ENCODE assay signal across 9 mouse cellular contexts in the genomic region with DNA sequence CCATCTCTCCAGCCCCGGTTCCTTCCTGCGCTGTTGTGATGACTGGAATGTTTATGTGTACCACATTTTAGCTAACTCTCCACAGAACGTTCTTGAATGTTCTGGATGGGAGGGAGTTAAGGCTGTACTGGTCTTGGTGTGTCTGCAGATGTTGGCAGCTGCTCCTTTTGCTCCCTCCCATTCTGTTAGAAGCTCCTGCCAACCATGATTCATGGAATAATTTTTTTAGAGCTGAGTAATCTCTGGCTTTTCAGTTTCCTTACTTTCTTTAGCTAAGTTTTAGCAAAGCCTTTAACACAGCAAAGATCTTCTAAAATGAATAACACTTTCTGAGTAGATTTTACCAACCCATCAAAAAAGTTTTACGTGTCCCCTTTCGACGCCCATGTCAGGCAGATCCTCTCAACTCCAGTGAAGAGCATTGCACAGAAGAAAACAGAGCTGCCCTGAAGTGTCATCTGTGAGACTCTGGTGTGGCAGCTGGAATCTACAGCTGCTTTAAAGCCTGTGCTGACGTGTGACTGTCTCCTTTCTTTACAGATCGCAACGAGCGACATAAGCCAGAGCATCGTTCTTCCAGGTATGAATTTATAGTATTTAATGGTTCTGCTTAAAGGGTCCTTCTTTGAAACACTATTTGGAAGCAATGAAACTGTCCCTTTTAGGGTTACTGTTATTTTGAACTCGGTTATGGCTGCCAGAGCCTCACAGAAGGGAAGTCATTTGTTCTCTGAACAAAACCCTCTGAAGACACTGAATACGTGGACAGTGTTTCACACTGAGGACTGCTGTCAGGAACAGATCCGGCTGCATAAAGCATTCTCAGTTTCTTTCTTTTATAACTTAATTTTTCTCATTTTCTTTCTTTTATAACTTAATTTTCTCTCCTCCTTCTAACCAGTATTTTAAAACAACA. TPM values are rescaled to one million over a fixed set of nuclear protein-coding genes. Genes with fewer than 3 reads are reported as not detected.
A peak's percentile ranks its signal among the peaks of the same experiment; 100 is the strongest.
DNase-seq lines count a peak whose midpoint lies in the region; ATAC-seq and TF ChIP-seq lines count a peak whose summit lies in the region.
"Had no signal": no experiment of that assay in that cellular context is flagged by ENCODE, and none has a peak within 500 bp of the region (broad histone marks: within the 10 kb centered on the region; RNA-seq: fewer than 3 reads in every experiment).

No protein-coding gene starts in this region.

- no peak for DNase-seq in neural tube, embryonic 10.5 days (ENCODE audit: extremely low spot score, low spot score)
- peak; percentile 22 for DNase-seq in gastrocnemius, postnatal 10 days
- no peak for DNase-seq in natural killer cell, adult 2 months (ENCODE audit: low spot score in 2 of 2)
- no peak for DNase-seq in cerebellum, adult 8-10 months

- H3K27me3 ChIP-seq in neural tube, embryonic 15.5 days (replicated peaks): no peaks in the 10 kb centered on the region
- H3K27me3 ChIP-seq in intestine, postnatal 0 days (replicated peaks; ENCODE audit: control insufficient read depth, insufficient read depth, low read length): no peaks in the 10 kb centered on the region
- H3K27me3 ChIP-seq in stomach, embryonic 14.5 days (ENCODE audit: control insufficient read depth, insufficient read depth, low read length): no peaks in the 10 kb centered on the region
- H3K27me3 ChIP-seq in midbrain, embryonic 15.5 days (replicated peaks): no peaks in the 10 kb centered on the region

- H3K9me3 ChIP-seq in neural tube, embryonic 15.5 days (replicated peaks): no peaks in the 10 kb centered on the region
- H3K9me3 ChIP-seq in intestine, postnatal 0 days (ENCODE audit: control insufficient read depth): no peaks in the 10 kb centered on the region
- 0 out of 2 replicates have a peak, but pooled peaks cover 3% of the 10 kb centered on the region for H3K9me3 ChIP-seq in stomach, embryonic 14.5 days (ENCODE audit: control insufficient read depth, low read depth, low read length)
- no peaks in the 10 kb centered on the region for H3K9me3 ChIP-seq in midbrain, embryonic 15.5 days

- H3K4me3 ChIP-seq in neural tube, embryonic 15.5 days (replicated peaks): no peak overlapping the region
- H3K4me3 ChIP-seq in intestine, postnatal 0 days (ENCODE audit: low read depth, low read length): peak overlapping the region; percentile 9
- H3K4me3 ChIP-seq in stomach, embryonic 14.5 days (ENCODE audit: low read depth, low read length): no peak overlapping the region; the same call in 1 of the 2 replicates
- H3K4me3 ChIP-seq in midbrain, embryonic 15.5 days: no peak overlapping the region

- 0 out of 2 replicates have a peak overlapping the region, but pooled peaks have one; percentile 12 for H3K9ac ChIP-seq in neural tube, embryonic 15.5 days (replicated peaks)
- H3K9ac ChIP-seq in intestine, postnatal 0 days (ENCODE audit: low read depth, low read length): no peak overlapping the region
- H3K9ac ChIP-seq in stomach, embryonic 14.5 days (replicated peaks; ENCODE audit: low read depth, low read length): no peak overlapping the region
- H3K9ac ChIP-seq in midbrain, embryonic 15.5 days: no peak overlapping the region
- H3K9ac ChIP-seq: liver, embryonic 14.5 days had no signal

- H3K4me2 ChIP-seq in neural tube, embryonic 15.5 days: no peak overlapping the region
- H3K4me2 ChIP-seq in intestine, postnatal 0 days (replicated peaks; ENCODE audit: low read depth): peak overlapping the region; percentile 32
- peak overlapping the region; percentile 29; the same call in 1 of the 2 replicates for H3K4me2 ChIP-seq in stomach, embryonic 14.5 days (replicated peaks; ENCODE audit: low read depth, low read length)
- H3K4me2 ChIP-seq in midbrain, embryonic 15.5 days: no peak overlapping the region

- H3K4me1 ChIP-seq in neural tube, embryonic 15.5 days: peaks cover 12% of the 10 kb centered on the region
- no peaks in the 10 kb centered on the region for H3K4me1 ChIP-seq in intestine, postnatal 0 days (replicated peaks; ENCODE audit: control insufficient read depth, insufficient read depth, low read length)
- peaks cover 25% of the 10 kb centered on the region for H3K4me1 ChIP-seq in stomach, embryonic 14.5 days (ENCODE audit: control insufficient read depth, insufficient read depth, low read length)
- H3K4me1 ChIP-seq in midbrain, embryonic 15.5 days: peaks cover 5% of the 10 kb centered on the region; the same call in 1 of the 2 replicates

- no peak for ATAC-seq in neural tube, embryonic 15.5 days (ENCODE audit: low FRiP score)
- no peak for ATAC-seq in intestine, postnatal 0 days
- ATAC-seq in stomach, embryonic 14.5 days (ENCODE audit: insufficient number of reproducible peaks, insufficient read depth, low FRiP score, low read depth): peak; percentile 75; the same call in 1 of the 2 replicates
- ATAC-seq in midbrain, embryonic 15.5 days (replicated peaks): no peak

- H3K36me3 ChIP-seq in neural tube, embryonic 15.5 days: peaks cover 4% of the 10 kb centered on the region; the same call in 1 of the 2 replicates
- peaks cover 17% of the 10 kb centered on the region for H3K36me3 ChIP-seq in intestine, postnatal 0 days (ENCODE audit: control insufficient read depth, insufficient read depth)
- H3K36me3 ChIP-seq in stomach, embryonic 14.5 days (ENCODE audit: control insufficient read depth, insufficient read depth, low read length): no peaks in the 10 kb centered on the region
- H3K36me3 ChIP-seq in midbrain, embryonic 15.5 days (replicated peaks): no peaks in the 10 kb centered on the region; the same call in 1 of the 2 replicates

- WGBS in neural tube, embryonic 15.5 days: 51% methylated on average over 14 of the region's 14 CpGs
- 52% methylated on average over 14 of the region's 14 CpGs for WGBS in intestine, postnatal 0 days
- WGBS in stomach, embryonic 14.5 days: 35% methylated on average over 14 of the region's 14 CpGs
- 73% methylated on average over 14 of the region's 14 CpGs for WGBS in midbrain, embryonic 15.5 days

- H3K27ac ChIP-seq in neural tube, embryonic 15.5 days (replicated peaks): 0 out of 2 replicates have a peak overlapping the region, but pooled peaks have one; percentile 25
- H3K27ac ChIP-seq in intestine, postnatal 0 days (ENCODE audit: low read depth, low read length): no peak overlapping the region
- peak overlapping the region; percentile 83 for H3K27ac ChIP-seq in stomach, embryonic 14.5 days (ENCODE audit: low read length)
- no peak overlapping the region for H3K27ac ChIP-seq in midbrain, embryonic 15.5 days
- H3K27ac ChIP-seq: liver, embryonic 14.5 days had no signal

- TF ChIP-seq CTCF in intestine, postnatal 0 days (IDR thresholded peaks at IDR 0.05; ENCODE audit: low read depth): no peak

RNA-seq across cellular contexts. Expression of a gene that starts 38.3 kb away (rescaled TPM):
- polyA plus RNA-seq in neural tube, embryonic 15.5 days (2015; fragmentation: Nextera tagmentation; extraction: Ambion mirVana): not detected in 2 replicates
- total RNA-seq in gastrocnemius, postnatal 10 days (2021): not detected
- 0.12 TPM in 1 of 2 replicates, not detected in the other for polyA plus RNA-seq in intestine, postnatal 0 days (2015; fragmentation: Nextera tagmentation; extraction: Ambion mirVana)
- polyA plus RNA-seq in stomach, embryonic 14.5 days (2014; fragmentation: Nextera tagmentation; extraction: Ambion mirVana): 0.36 and 0.55 TPM in 2 replicates
- polyA plus RNA-seq in midbrain, embryonic 15.5 days (2015; fragmentation: Nextera tagmentation; extraction: Ambion mirVana): not detected in 2 replicates
- polyA plus RNA-seq: liver, embryonic 14.5 days had no signal

Comparison
In these comparisons a context has a peak if more than half of its experiments do, and no peak if none do; other contexts are left out.
1. H3K27ac ChIP-seq: peak in neural tube, embryonic 15.5 days (single experiment) and stomach, embryonic 14.5 days (single experiment); none in intestine, postnatal 0 days (single experiment) and midbrain, embryonic 15.5 days (single experiment).
2. H3K4me2 ChIP-seq: peak in intestine, postnatal 0 days (single experiment) and stomach, embryonic 14.5 days (single experiment); none in neural tube, embryonic 15.5 days (single experiment) and midbrain, embryonic 15.5 days (single experiment).